Mouse (Mus musculus): ENCODE data around the gene Cisd1. TPM values are rescaled to one million over a fixed set of nuclear protein-coding genes. Genes with fewer than 3 reads are reported as not detected.

Cisd1 gene
- total and polyA plus RNA-seq, 3 experiments, result 81.8 to 111 (median 100) TPM

- Histone ChIP-seq H3K4me1 (ENCODE audit: control insufficient read depth in 1 of 2, insufficient read depth in 2 of 2) (peaks cover 2 to 60% of the 10 kb centered on the region in 2 experiments; a peak in 2 of 4 replicates), H3K27me3 (replicated peaks) (no peaks in the 10 kb centered on the region), H3K9me3 (replicated peaks; ENCODE audit: low read length) (no peaks in the 10 kb centered on the region), H3K27ac (ENCODE audit: insufficient read depth, low read depth) (peak overlapping the region; percentile 76), H3K4me2 (ENCODE audit: insufficient read depth, low read depth, poor library complexity, severe bottlenecking) (peak overlapping the region; percentile 69), H3K36me3 (replicated peaks in 1 of 2; ENCODE audit: control insufficient read depth in 1 of 2, insufficient read depth in 1 of 2, low read length in 1 of 2) (peaks cover 6 to 30% of the 10 kb centered on the region in 2 experiments), H3K9ac (ENCODE audit: insufficient read depth, low read depth) (peak overlapping the region; percentile 66; the same call in 1 of the 2 replicates), H3K4me3 (replicated peaks in 1 of 3; ENCODE audit: low read depth in 2 of 3, low read length in 2 of 3, poor library complexity in 1 of 3) (peak overlapping the region; percentile 39 to 95 (median 50)), H3K79me2 (replicated peaks; ENCODE audit: control insufficient read depth, extremely low read depth, insufficient read depth, poor library complexity, severe bottlenecking) (peaks cover 17% of the 10 kb centered on the region)
- peak; percentile 64 for DNase-seq (ENCODE audit: extremely low read depth)
- dilution Hi-C loops (cut with MboI; ENCODE audit: extremely low pct_ligation_motif_present, extremely low pct_unique_long_range_greater_than_20kb, low sequenced_read_pairs), result no loop called here
- TF ChIP-seq HCFC1 (IDR thresholded peaks at IDR 0.05; ENCODE audit: low read depth, low read length) (peak; percentile 14; the same call in 1 of the 2 replicates), POLR2A (IDR thresholded peaks at IDR 0.05; ENCODE audit: low read depth, low read length) (no peak), GABPA (IDR thresholded peaks at IDR 0.05; ENCODE audit: insufficient replicate concordance, low read depth, low read length) (no peak), SIN3A (IDR thresholded peaks at IDR 0.05; ENCODE audit: low read length) (peak; percentile 71), MAFK (IDR thresholded peaks at IDR 0.05; ENCODE audit: insufficient replicate concordance, low read length) (no peak), MEF2A (IDR thresholded peaks at IDR 0.05; ENCODE audit: borderline replicate concordance, low read depth, low read length) (0 out of 2 replicates have a peak, but pooled peaks have one; percentile 26), CHD1 (IDR thresholded peaks at IDR 0.05; ENCODE audit: low read depth, low read length) (peak; percentile 78), E2F4 (IDR thresholded peaks at IDR 0.05; ENCODE audit: insufficient replicate concordance, low read depth, low read length) (0 out of 2 replicates have a peak, but pooled peaks have one; percentile 47), IRF4 (IDR thresholded peaks at IDR 0.05; ENCODE audit: low read depth, low read length) (0 out of 2 replicates have a peak, but pooled peaks have one; percentile 49), KAT2A (IDR thresholded peaks at IDR 0.05; ENCODE audit: insufficient replicate concordance, low read length) (0 out of 2 replicates have a peak, but pooled peaks have one; percentile 31), ELF1 (IDR thresholded peaks at IDR 0.05; ENCODE audit: low read depth, low read length) (0 out of 2 replicates have a peak, but pooled peaks have one; percentile 49), POLR2AphosphoS2 (IDR thresholded peaks at IDR 0.05; ENCODE audit: low read depth, low read length) (no peak), TBP (conservative IDR thresholded peaks at IDR 0.05; ENCODE audit: low read depth, low read length) (peak; percentile 14; the same call in 1 of the 2 replicates), MXI1 (IDR thresholded peaks at IDR 0.05; ENCODE audit: low read depth, low read length) (no peak; the same call in 1 of the 2 replicates), NELFE (IDR thresholded peaks at IDR 0.05; ENCODE audit: low read depth, low read length) (no peak), RAD21 (IDR thresholded peaks at IDR 0.05; ENCODE audit: low read depth, low read length) (peak; percentile 13), BHLHE40 (IDR thresholded peaks at IDR 0.05; ENCODE audit: low read depth, low read length) (no peak), CTCF (conservative IDR thresholded peaks at IDR 0.05 in 1 of 2, IDR thresholded peaks at IDR 0.05 in 1 of 2; ENCODE audit: low read depth in 2 of 2, low read length in 2 of 2) (peak in 1 of 2 experiments; percentile 51; a peak in 2 of 4 replicates), USF2 (conservative IDR thresholded peaks at IDR 0.05; ENCODE audit: low read depth, low read length) (no peak), JUND (conservative IDR thresholded peaks at IDR 0.05; ENCODE audit: low read depth, low read length) (no peak), ETS1 (conservative IDR thresholded peaks at IDR 0.05; ENCODE audit: low read depth, low read length) (0 out of 2 replicates have a peak, but pooled peaks have one; percentile 20)
- in situ Hi-C loops (cut with MboI; ENCODE audit: low pct_ligation_motif_present, low pct_unique_long_range_greater_than_20kb, low sequenced_read_pairs), result loop anchor here (10.0 kb wide), 1 partner anchor 48 kb away; no protein-coding TSS in a partner anchor
Observed at GRCm38 (mm10) chr10:71346722-71347508, 2.2 kb upstream of the Cisd1 start.

Measured in CH12.LX (cell line).